Mouse (Mus musculus) forebrain, embryonic 12.5 days (tissue): Measurements from ENCODE around the gene Cacnb2. TPM values are rescaled to one million over a fixed set of nuclear protein-coding genes. Genes with fewer than 3 reads are reported as not detected.
A peak's percentile ranks its signal among the peaks of the same experiment; 100 is the strongest.

ENCODE experiments used
- ATAC-seq: fragments of 200-750 bp; cut with Nextera tagmentation; 2 replicates; pipeline ENCODE4 v1.8.0; 2017; ENCODE audit warnings: moderate TSS enrichment; ENCODE audit not compliant: low FRiP score
- H3K27ac ChIP-seq: fragments of 300-500 bp; sonication (generic); 2 replicates; pipeline ENCODE4 v1.5.1; 2016; ENCODE audit warnings: mild to moderate bottlenecking
- H3K27me3 ChIP-seq: fragments of 300-500 bp; sonication (generic); 2 replicates; pipeline ENCODE4 v1.6.1; 2016; ENCODE audit warnings: mild to moderate bottlenecking
- H3K36me3 ChIP-seq: fragments of 300-500 bp; sonication (generic); replicated peaks from 2 replicates; pipeline ENCODE4 v1.6.1; 2016; ENCODE audit warnings: mild to moderate bottlenecking
- H3K4me1 ChIP-seq: fragments of 300-500 bp; sonication (generic); 2 replicates; pipeline ENCODE4 v1.6.1; 2016
- H3K4me2 ChIP-seq: fragments of 300-500 bp; sonication (generic); 2 replicates; pipeline ENCODE4 v1.6.1; 2016; ENCODE audit warnings: mild to moderate bottlenecking, moderate library complexity
- H3K4me3 ChIP-seq: fragments of 300-500 bp; sonication (generic); replicated peaks from 2 replicates; pipeline ENCODE4 v1.5.1; 2016; ENCODE audit warnings: mild to moderate bottlenecking
- H3K9ac ChIP-seq: fragments of 300-500 bp; sonication (generic); 2 replicates; pipeline ENCODE4 v1.6.1; 2016; ENCODE audit warnings: mild to moderate bottlenecking
- H3K9me3 ChIP-seq: fragments of 300-500 bp; sonication (generic); 2 replicates; pipeline ENCODE4 v1.6.1; 2016
- WGBS: fragments of 180-500 bp; shearing (Covaris S2); methylation state at CpG from one replicate; pipeline ENCODE4 v1.1.7; 2016; 5-methylcytosine and 5-hydroxymethylcytosine counted together
- polyA plus RNA-seq: library from polyadenylated mRNA; unstranded; fragments of >200 nt; fragmentation: Nextera tagmentation; extraction: Ambion mirVana; gene quantifications from 2 replicates; pipeline ENCODE4 v1.2.1, GENCODE M21; 2016

Gene Cacnb2
- 2.5 and 3.7 TPM in 2 replicates for polyA plus RNA-seq

GRCm38 (mm10) chr2:14602788-14603187 is at the start of gene Cacnb2:
TSS of gene Cacnb2 (plus strand) at chr2:14603088.
- Histone ChIP-seq H3K4me2 (peak within 1 kb of the TSS; percentile 87), H3K9ac (peak within 1 kb of the TSS; percentile 76), H3K4me3 (peak within 1 kb of the TSS; percentile 63), H3K4me1 (peaks cover 27% of the 10 kb centered on the region), H3K36me3 (no peaks in the 10 kb centered on the region), H3K9me3 (no peaks in the 10 kb centered on the region), H3K27me3 (no peaks in the 10 kb centered on the region), H3K27ac (peak within 1 kb of the TSS; percentile 80)
- 58% methylated on average over 3 of the region's 3 CpGs for WGBS
- ATAC-seq = no peak

- H3K36me3 ChIP-seq = no peaks in the 10 kb centered on the region
- no peak for ATAC-seq
- no peaks in the 10 kb centered on the region for H3K4me1 ChIP-seq
- H3K9ac ChIP-seq = no peak overlapping the region
- no peaks in the 10 kb centered on the region for H3K27me3 ChIP-seq
- H3K9me3 ChIP-seq = no peaks in the 10 kb centered on the region
- no peak overlapping the region for H3K4me3 ChIP-seq
- no peak overlapping the region for H3K27ac ChIP-seq
- H3K4me2 ChIP-seq = no peak overlapping the region
- 75% methylated on average over 2 of the region's 2 CpGs for WGBS
These were observed 34.9 kb upstream of the Cacnb2 start for GRCm38 (mm10) chr2:14568020-14568419.

GRCm38 (mm10) chr2:14571300-14571699 is 31.6 kb upstream of the Cacnb2 start:
- Histone ChIP-seq H3K36me3 (no peaks in the 10 kb centered on the region), H3K4me3 (no peak overlapping the region), H3K4me1 (no peaks in the 10 kb centered on the region), H3K27ac (no peak overlapping the region), H3K9ac (no peak overlapping the region), H3K9me3 (no peaks in the 10 kb centered on the region), H3K27me3 (no peaks in the 10 kb centered on the region), H3K4me2 (no peak overlapping the region)
- no peak for ATAC-seq

- H3K27ac ChIP-seq = no peak overlapping the region
- H3K27me3 ChIP-seq = no peaks in the 10 kb centered on the region
- no peaks in the 10 kb centered on the region for H3K9me3 ChIP-seq
- H3K4me1 ChIP-seq = no peaks in the 10 kb centered on the region
- no peaks in the 10 kb centered on the region for H3K36me3 ChIP-seq
- no peak overlapping the region for H3K9ac ChIP-seq
- H3K4me2 ChIP-seq = no peak overlapping the region
- no peak for ATAC-seq
- WGBS = 91% methylated on average over 4 of the region's 4 CpGs
- H3K4me3 ChIP-seq = no peak overlapping the region
These were observed 13.3 kb upstream of the Cacnb2 start for GRCm38 (mm10) chr2:14589541-14589940.

- no peaks in the 10 kb centered on the region for H3K36me3 ChIP-seq
- ATAC-seq = no peak
- H3K4me1 ChIP-seq = 0 out of 2 replicates have a peak, but pooled peaks cover 1% of the 10 kb centered on the region
- no peak overlapping the region for H3K4me3 ChIP-seq
- H3K9ac ChIP-seq = no peak overlapping the region
- H3K9me3 ChIP-seq = no peaks in the 10 kb centered on the region
- no peak overlapping the region for H3K27ac ChIP-seq
- no peak overlapping the region for H3K4me2 ChIP-seq
- H3K27me3 ChIP-seq = no peaks in the 10 kb centered on the region
These were observed 4.9 kb upstream of the Cacnb2 start for GRCm38 (mm10) chr2:14597909-14598563.

- Histone ChIP-seq H3K36me3 (no peaks in the 10 kb centered on the region), H3K9ac (peak overlapping the region; percentile 76), H3K4me1 (peaks cover 33% of the 10 kb centered on the region), H3K4me2 (peak overlapping the region; percentile 87), H3K4me3 (peak overlapping the region; percentile 63), H3K27me3 (no peaks in the 10 kb centered on the region), H3K9me3 (no peaks in the 10 kb centered on the region), H3K27ac (peak overlapping the region; percentile 80)
- WGBS = under 1% methylated on average over 73 of the region's 83 CpGs
- ATAC-seq = peak; percentile 89
These were observed 1.2 kb downstream of the Cacnb2 start for GRCm38 (mm10) chr2:14603784-14604781.

- Histone ChIP-seq H3K36me3 (no peaks in the 10 kb centered on the region), H3K9ac (peak overlapping the region; percentile 76), H3K27me3 (no peaks in the 10 kb centered on the region), H3K27ac (peak overlapping the region; percentile 80), H3K4me2 (peak overlapping the region; percentile 87), H3K4me3 (peak overlapping the region; percentile 63), H3K4me1 (peaks cover 33% of the 10 kb centered on the region), H3K9me3 (no peaks in the 10 kb centered on the region)
- peak; percentile 66 for ATAC-seq
- 0% methylated on average over 21 of the region's 22 CpGs for WGBS
These were observed 1.9 kb downstream of the Cacnb2 start for GRCm38 (mm10) chr2:14604791-14605190.

GRCm38 (mm10) chr2:14605207-14605606 is 2.3 kb downstream of the Cacnb2 start:
- peak overlapping the region; percentile 76 for H3K9ac ChIP-seq
- H3K4me3 ChIP-seq = peak overlapping the region; percentile 63
- H3K4me2 ChIP-seq = peak overlapping the region; percentile 87
- ATAC-seq = no peak
- H3K27ac ChIP-seq = no peak overlapping the region
- H3K4me1 ChIP-seq = peaks cover 33% of the 10 kb centered on the region
- H3K27me3 ChIP-seq = no peaks in the 10 kb centered on the region
- H3K36me3 ChIP-seq = no peaks in the 10 kb centered on the region
- H3K9me3 ChIP-seq = no peaks in the 10 kb centered on the region
- 3% methylated on average over 7 of the region's 7 CpGs for WGBS

GRCm38 (mm10) chr2:14608606-14609005 is 5.7 kb downstream of the Cacnb2 start:
- WGBS = 60% methylated on average over 4 of the region's 4 CpGs
- H3K4me2 ChIP-seq = no peak overlapping the region
- H3K4me1 ChIP-seq = peaks cover 27% of the 10 kb centered on the region
- H3K27me3 ChIP-seq = no peaks in the 10 kb centered on the region
- no peaks in the 10 kb centered on the region for H3K36me3 ChIP-seq
- H3K9ac ChIP-seq = no peak overlapping the region
- H3K4me3 ChIP-seq = no peak overlapping the region
- no peak overlapping the region for H3K27ac ChIP-seq
- no peak for ATAC-seq
- H3K9me3 ChIP-seq = no peaks in the 10 kb centered on the region

GRCm38 (mm10) chr2:14612705-14613104 is 9.8 kb downstream of the Cacnb2 start:
- no peak overlapping the region for H3K9ac ChIP-seq
- H3K4me3 ChIP-seq = no peak overlapping the region
- WGBS = 61% methylated on average over 4 of the region's 4 CpGs
- H3K4me1 ChIP-seq = peaks cover 7% of the 10 kb centered on the region; the same call in 1 of the 2 replicates
- ATAC-seq = no peak
- no peaks in the 10 kb centered on the region for H3K27me3 ChIP-seq
- no peak overlapping the region for H3K4me2 ChIP-seq
- H3K27ac ChIP-seq = no peak overlapping the region
- H3K36me3 ChIP-seq = no peaks in the 10 kb centered on the region
- H3K9me3 ChIP-seq = no peaks in the 10 kb centered on the region

- H3K4me1 ChIP-seq = no peaks in the 10 kb centered on the region
- no peak overlapping the region for H3K4me3 ChIP-seq
- no peak overlapping the region for H3K27ac ChIP-seq
- no peaks in the 10 kb centered on the region for H3K27me3 ChIP-seq
- ATAC-seq = no peak
- no peak overlapping the region for H3K4me2 ChIP-seq
- H3K9me3 ChIP-seq = no peaks in the 10 kb centered on the region
- H3K9ac ChIP-seq = no peak overlapping the region
- 89% methylated on average over 3 of the region's 3 CpGs for WGBS
- H3K36me3 ChIP-seq = no peaks in the 10 kb centered on the region
These were observed 13.5 kb downstream of the Cacnb2 start for GRCm38 (mm10) chr2:14616361-14616760.

GRCm38 (mm10) chr2:14620120-14620853 is 17.4 kb downstream of the Cacnb2 start:
- Histone ChIP-seq H3K4me3 (no peak overlapping the region), H3K27me3 (no peaks in the 10 kb centered on the region), H3K27ac (no peak overlapping the region), H3K4me1 (no peaks in the 10 kb centered on the region), H3K4me2 (no peak overlapping the region), H3K36me3 (no peaks in the 10 kb centered on the region), H3K9me3 (no peaks in the 10 kb centered on the region), H3K9ac (no peak overlapping the region)
- 84% methylated on average over 6 of the region's 6 CpGs for WGBS
- ATAC-seq = no peak
